ENCODE assay signal across 8 mouse cellular contexts in the genomic region with DNA sequence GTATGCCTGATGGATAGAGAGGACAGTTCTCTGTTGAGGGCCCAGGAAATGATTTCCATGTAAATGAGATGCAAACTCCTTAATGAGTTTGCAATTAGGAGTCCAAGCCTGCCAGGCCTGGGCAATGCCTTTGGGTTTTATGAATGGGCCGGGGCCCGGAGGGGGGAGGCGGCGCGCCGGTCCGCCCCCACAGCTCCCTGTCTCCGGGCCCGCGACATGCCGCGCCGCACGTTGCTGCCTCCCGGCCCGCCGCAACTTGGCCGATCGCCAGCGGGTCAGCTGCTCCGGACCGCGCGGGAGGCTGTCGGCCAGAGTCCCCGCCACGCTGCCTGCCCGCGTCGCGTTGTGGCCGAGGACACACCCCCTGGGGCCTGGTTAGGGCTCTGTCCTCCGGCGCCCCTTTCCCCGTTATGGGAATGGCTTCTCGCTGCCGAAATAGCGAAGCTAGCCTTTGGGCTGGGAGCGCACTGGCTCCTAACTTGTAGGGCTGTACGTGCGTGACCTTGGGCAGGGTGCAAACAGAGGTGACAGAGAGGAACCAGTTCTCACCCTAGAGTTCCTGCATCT. TPM values are rescaled to one million over a fixed set of nuclear protein-coding genes. Genes with fewer than 3 reads are reported as not detected.
DNase-seq lines count a peak whose midpoint lies in the region; ATAC-seq and TF ChIP-seq lines count a peak whose summit lies in the region.

1600014C23Rik (minus strand) TSS at position 110 of the 567 bp plus-strand sequence.

- no peaks in the 10 kb centered on the region for H3K36me3 ChIP-seq in embryonic facial prominence, embryonic 12.5 days
- no peaks in the 10 kb centered on the region for H3K36me3 ChIP-seq in heart, embryonic 14.5 days (ENCODE audit: control insufficient read depth, insufficient read depth, low read length)
- H3K36me3 ChIP-seq in liver, embryonic 14.5 days (replicated peaks; ENCODE audit: control insufficient read depth, insufficient read depth, low read depth) = no peaks in the 10 kb centered on the region
- H3K36me3 ChIP-seq in thymus, adult 2 months (ENCODE audit: control insufficient read depth, insufficient read depth, low read length) = no peaks in the 10 kb centered on the region

- 0 out of 2 replicates have a peak, but pooled peaks cover 6% of the 10 kb centered on the region for H3K27me3 ChIP-seq in embryonic facial prominence, embryonic 12.5 days
- no peaks in the 10 kb centered on the region; the same call in 1 of the 2 replicates for H3K27me3 ChIP-seq in heart, embryonic 14.5 days (ENCODE audit: control insufficient read depth, insufficient read depth, low read length)
- H3K27me3 ChIP-seq in liver, embryonic 14.5 days (ENCODE audit: control insufficient read depth, insufficient read depth, low read length) = peaks cover 16% of the 10 kb centered on the region
- no peaks in the 10 kb centered on the region; the same call in 1 of the 2 replicates for H3K27me3 ChIP-seq in thymus, adult 2 months (ENCODE audit: control insufficient read depth, insufficient read depth, low read length)

- TF ChIP-seq POLR2A in thymus, adult 2 months (IDR thresholded peaks at IDR 0.05; ENCODE audit: control insufficient read depth, extremely low read depth, insufficient read depth, low read length, poor library complexity) = no peak

- TF ChIP-seq CTCF in liver, embryonic 14.5 days (IDR thresholded peaks at IDR 0.05; ENCODE audit: low read depth) = no peak
- no peak for TF ChIP-seq CTCF in thymus, adult 2 months (IDR thresholded peaks at IDR 0.05; ENCODE audit: borderline replicate concordance, control insufficient read depth, extremely low read depth, insufficient read depth, low read length, poor library complexity)

- peak; percentile 58 to 76 for DNase-seq in urinary bladder, postnatal 4 days (ENCODE audit: low spot score in 2 of 2)
- DNase-seq in urinary bladder, adult 2 months (ENCODE audit: low spot score) = no peak
- DNase-seq in kidney, postnatal 14 days = peak; percentile 86
- no peak for DNase-seq in liver, embryonic 14.5 days (ENCODE audit: low read depth in 3 of 3, low spot score in 3 of 3)
- DNase-seq in ovary, postnatal 14 days (ENCODE audit: low spot score) = peak; percentile 42
- DNase-seq in thymus, adult 2 months = no peak

- TF ChIP-seq EP300 in liver, embryonic 14.5 days (IDR thresholded peaks at IDR 0.05; ENCODE audit: low read depth) = no peak

- peak within 1 kb of the TSS; percentile 79 for H3K4me2 ChIP-seq in embryonic facial prominence, embryonic 12.5 days (replicated peaks)
- H3K4me2 ChIP-seq in heart, embryonic 14.5 days (ENCODE audit: low read length) = peak within 1 kb of the TSS; percentile 64
- peak within 1 kb of the TSS; percentile 61 for H3K4me2 ChIP-seq in liver, embryonic 14.5 days (ENCODE audit: low read depth)

- H3K4me3 ChIP-seq in embryonic facial prominence, embryonic 12.5 days = peak within 1 kb of the TSS; percentile 26
- peak within 1 kb of the TSS; percentile 33 to 35 for H3K4me3 ChIP-seq in heart, embryonic 14.5 days (ENCODE audit: control insufficient read depth in 1 of 2, insufficient read depth in 1 of 2, low read depth in 1 of 2, low read length in 2 of 2)
- H3K4me3 ChIP-seq in liver, embryonic 14.5 days (ENCODE audit: insufficient read depth in 1 of 2, low read depth in 2 of 2, low read length in 2 of 2) = peak within 1 kb of the TSS; percentile 1 to 32; a peak in 3 of 4 replicates
- no peak within 1 kb of the TSS for H3K4me3 ChIP-seq in thymus, adult 2 months (ENCODE audit: control insufficient read depth, insufficient read depth, low read length)

- no peak within 1 kb of the TSS for H3K27ac ChIP-seq in embryonic facial prominence, embryonic 12.5 days
- peak within 1 kb of the TSS; percentile 37 to 92 for H3K27ac ChIP-seq in heart, embryonic 14.5 days (replicated peaks in 1 of 2; ENCODE audit: control insufficient read depth in 1 of 2, insufficient read depth in 1 of 2, low read depth in 2 of 2, low read length in 2 of 2)
- no peak within 1 kb of the TSS for H3K27ac ChIP-seq in liver, embryonic 14.5 days
- H3K27ac ChIP-seq in thymus, adult 2 months (ENCODE audit: control insufficient read depth, insufficient read depth, low read length) = no peak within 1 kb of the TSS

- ATAC-seq in embryonic facial prominence, embryonic 12.5 days (ENCODE audit: insufficient number of reproducible peaks, insufficient read depth, low FRiP score, low TSS enrichment) = no peak
- peak; percentile 8; the same call in 1 of the 2 replicates for ATAC-seq in heart, embryonic 14.5 days (ENCODE audit: insufficient number of reproducible peaks, insufficient read depth, low FRiP score, low read depth)
- ATAC-seq in liver, embryonic 14.5 days (ENCODE audit: insufficient read depth) = no peak

- peaks cover 35% of the 10 kb centered on the region for H3K4me1 ChIP-seq in embryonic facial prominence, embryonic 12.5 days
- peaks cover 49 to 53% of the 10 kb centered on the region in 2 experiments for H3K4me1 ChIP-seq in heart, embryonic 14.5 days (ENCODE audit: control insufficient read depth in 2 of 2, insufficient read depth in 2 of 2, low read length in 2 of 2)
- H3K4me1 ChIP-seq in liver, embryonic 14.5 days (replicated peaks; ENCODE audit: control insufficient read depth in 2 of 2, insufficient read depth in 2 of 2, low read length in 1 of 2) = peaks cover 18 to 31% of the 10 kb centered on the region in 2 experiments
- peaks cover 19% of the 10 kb centered on the region for H3K4me1 ChIP-seq in thymus, adult 2 months (replicated peaks; ENCODE audit: control insufficient read depth, insufficient read depth, low read length)

- under 1% methylated on average over 41 of the region's 41 CpGs for WGBS in embryonic facial prominence, embryonic 12.5 days
- under 1% methylated on average over 38 of the region's 41 CpGs for WGBS in heart, embryonic 14.5 days
- WGBS in liver, embryonic 14.5 days (ENCODE audit: insufficient replicate concordance) = 2% methylated on average over 41 of the region's 41 CpGs
- 7% methylated on average over 41 of the region's 41 CpGs for WGBS in thymus, adult 2 months

- peak within 1 kb of the TSS; percentile 55 for H3K9ac ChIP-seq in embryonic facial prominence, embryonic 12.5 days
- peak within 1 kb of the TSS; percentile 70 for H3K9ac ChIP-seq in heart, embryonic 14.5 days (ENCODE audit: low read length)
- no peak within 1 kb of the TSS for H3K9ac ChIP-seq in liver, embryonic 14.5 days (replicated peaks)

- H3K9me3 ChIP-seq in embryonic facial prominence, embryonic 12.5 days = no peaks in the 10 kb centered on the region
- H3K9me3 ChIP-seq in heart, embryonic 14.5 days (ENCODE audit: control insufficient read depth, low read length) = no peaks in the 10 kb centered on the region
- no peaks in the 10 kb centered on the region for H3K9me3 ChIP-seq in liver, embryonic 14.5 days (ENCODE audit: control insufficient read depth, low read length)

RNA-seq across cellular contexts. Expression of gene 1600014C23Rik, which starts in this region (rescaled TPM):
- not detected in 2 replicates for polyA plus RNA-seq in urinary bladder, adult 2 months (2012; rRNA removed)
- polyA plus RNA-seq in embryonic facial prominence, embryonic 12.5 days (2016; fragmentation: Nextera tagmentation; extraction: Ambion mirVana) = 0.47 TPM in 1 of 2 replicates, not detected in the other
- 0.73 and 1.0 TPM in 2 replicates for polyA plus RNA-seq in heart, embryonic 14.5 days (2014; fragmentation: Nextera tagmentation; extraction: Ambion mirVana)
- not detected in 2 replicates for polyA plus RNA-seq in liver, embryonic 14.5 days (2012; rRNA removed)
- polyA plus RNA-seq in liver, embryonic 14.5 days (2014; fragmentation: Nextera tagmentation; extraction: Ambion mirVana) = not detected in 2 replicates
- not detected in 2 replicates for polyA plus RNA-seq in thymus, adult 2 months (2012; rRNA removed)

Comparison
In these comparisons a context has a peak if more than half of its experiments do, and no peak if none do; other contexts are left out.
1. DNase-seq: peak in urinary bladder, postnatal 4 days (2 of 2), kidney, postnatal 14 days (single experiment) and ovary, postnatal 14 days (single experiment); none in urinary bladder, adult 2 months (single experiment), liver, embryonic 14.5 days (0 of 3) and thymus, adult 2 months (single experiment).
2. H3K27ac ChIP-seq: peak in heart, embryonic 14.5 days (2 of 2); none in embryonic facial prominence, embryonic 12.5 days (single experiment), liver, embryonic 14.5 days (single experiment) and thymus, adult 2 months (single experiment).
3. Peak in every context shown above with its lines, with median percentiles within 50 percentile points of each other: H3K4me2 ChIP-seq.